Mouse (Mus musculus) stomach, embryonic 14.5 days (tissue): Measurements from ENCODE around the gene Aif1. TPM values are rescaled to one million over a fixed set of nuclear protein-coding genes. Genes with fewer than 3 reads are reported as not detected.

ENCODE experiments used
- ATAC-seq: fragments of 200-750 bp; cut with Nextera tagmentation; 2 replicates; pipeline ENCODE4 v1.8.0; 2017; ENCODE audit warnings: low read depth, moderate TSS enrichment; ENCODE audit not compliant: insufficient number of reproducible peaks, insufficient read depth, low FRiP score
- H3K27ac ChIP-seq: fragments of 300-500 bp; sonication (generic); 2 replicates; pipeline ENCODE4 v1.5.1; 2014; ENCODE audit warnings: mild to moderate bottlenecking, low read length, moderate library complexity, mixed read lengths
- H3K27me3 ChIP-seq: fragments of 300-500 bp; sonication (generic); 2 replicates; pipeline ENCODE4 v1.6.1; 2014; ENCODE audit warnings: low read length, control low read depth, mixed read lengths; ENCODE audit not compliant: control insufficient read depth, insufficient read depth
- H3K36me3 ChIP-seq: fragments of 300-500 bp; sonication (generic); 2 replicates; pipeline ENCODE4 v1.6.1; 2014; ENCODE audit warnings: mild to moderate bottlenecking, control low read depth, low read length, moderate library complexity, mixed read lengths; ENCODE audit not compliant: control insufficient read depth, insufficient read depth
- H3K4me1 ChIP-seq: fragments of 300-500 bp; sonication (generic); 2 replicates; pipeline ENCODE4 v1.6.1; 2014; ENCODE audit warnings: low read length, control low read depth, mixed read lengths; ENCODE audit not compliant: control insufficient read depth, insufficient read depth
- H3K4me2 ChIP-seq: fragments of 300-500 bp; sonication (generic); replicated peaks from 2 replicates; pipeline ENCODE4 v1.6.1; 2014; ENCODE audit warnings: low read depth, low read length, control low read depth
- H3K4me3 ChIP-seq: fragments of 300-500 bp; sonication (generic); 2 replicates; pipeline ENCODE4 v1.5.1; 2014; ENCODE audit warnings: low read depth, low read length, control low read depth
- H3K9ac ChIP-seq: fragments of 300-500 bp; sonication (generic); replicated peaks from 2 replicates; pipeline ENCODE4 v1.6.1; 2014; ENCODE audit warnings: low read depth, mild to moderate bottlenecking, control low read depth, low read length, moderate library complexity, mixed read lengths
- H3K9me3 ChIP-seq: fragments of 300-500 bp; sonication (generic); 2 replicates; pipeline ENCODE4 v1.6.1; 2016; ENCODE audit warnings: low read depth, low read length, control low read depth; ENCODE audit not compliant: control insufficient read depth
- WGBS: fragments of 180-500 bp; shearing (Covaris S2); extraction: QIAGEN DNeasy Blood & Tissue Kit; methylation state at CpG from one replicate; pipeline ENCODE4 v1.1.7; 2014; 5-methylcytosine and 5-hydroxymethylcytosine counted together
- polyA plus RNA-seq: library from polyadenylated mRNA; unstranded; fragments of >200 nt; fragmentation: Nextera tagmentation; extraction: Ambion mirVana; gene quantifications from 2 replicates; pipeline ENCODE4 v1.2.1, GENCODE M21; 2014

Gene Aif1
- polyA plus RNA-seq, 1 experiment from 2014 or later = 19.6 TPM

- Histone ChIP-seq H3K9me3 (no peaks in the 10 kb centered on the region), H3K4me1 (peaks cover 14% of the 10 kb centered on the region; the same call in 1 of the 2 replicates), H3K9ac (no peak overlapping the region), H3K36me3 (no peaks in the 10 kb centered on the region), H3K27me3 (peaks cover 8% of the 10 kb centered on the region), H3K4me2 (no peak overlapping the region), H3K27ac (no peak overlapping the region), H3K4me3 (no peak overlapping the region)
- ATAC-seq = no peak
- 85% methylated on average over 5 of the region's 5 CpGs for WGBS
These were observed 17.1 kb upstream of the Aif1 start for GRCm38 (mm10) chr17:35192924-35193323.

DNA sequence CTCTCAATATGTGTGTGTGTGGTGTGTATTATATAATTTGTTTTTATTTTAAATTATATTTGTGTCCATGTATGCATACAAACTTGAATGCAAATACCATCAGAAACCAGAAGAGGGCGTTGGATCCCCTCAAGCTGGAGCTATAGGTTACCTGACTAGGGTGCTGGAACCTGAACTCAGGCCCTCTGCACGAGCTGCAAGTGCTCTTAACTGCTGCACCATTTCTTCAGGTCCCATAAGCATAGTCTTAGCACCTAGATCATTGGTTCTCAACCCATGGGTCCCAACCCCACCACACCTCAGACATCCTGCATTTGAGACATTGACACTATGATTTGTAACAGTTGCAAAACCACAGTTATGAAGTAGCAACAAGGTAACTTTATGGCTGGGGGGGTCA lies 15.9 kb upstream of the Aif1 start:
- no peak overlapping the region for H3K27ac ChIP-seq
- no peak for ATAC-seq
- no peak overlapping the region for H3K9ac ChIP-seq
- no peaks in the 10 kb centered on the region for H3K36me3 ChIP-seq
- H3K9me3 ChIP-seq = no peaks in the 10 kb centered on the region
- WGBS = 65% methylated on average over 2 of the region's 2 CpGs
- peaks cover 14% of the 10 kb centered on the region; the same call in 1 of the 2 replicates for H3K4me1 ChIP-seq
- H3K4me2 ChIP-seq = no peak overlapping the region
- H3K27me3 ChIP-seq = peaks cover 8% of the 10 kb centered on the region
- H3K4me3 ChIP-seq = no peak overlapping the region

DNA sequence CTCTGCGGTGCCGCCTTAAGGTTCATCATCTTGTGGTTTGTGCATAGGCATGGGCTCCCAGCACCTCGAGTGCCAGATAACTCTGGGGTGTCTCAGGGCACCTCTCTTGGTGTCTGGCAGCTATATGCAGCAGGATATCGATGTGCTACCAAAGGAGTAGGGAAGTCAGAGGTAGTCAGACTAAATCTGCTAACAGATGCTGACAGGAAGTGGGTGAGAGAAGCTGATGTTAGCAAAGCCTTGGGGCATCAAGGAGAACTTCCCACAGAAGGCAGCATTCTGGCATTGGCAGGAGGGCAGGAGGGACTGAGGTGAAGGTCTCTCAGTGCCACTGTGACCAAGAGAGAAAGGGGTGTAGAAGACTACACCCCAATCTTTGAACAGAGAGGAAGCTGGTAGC lies 14.2 kb upstream of the Aif1 start:
- no peaks in the 10 kb centered on the region for H3K9me3 ChIP-seq
- WGBS = 67% methylated on average over 4 of the region's 4 CpGs

GRCm38 (mm10) chr17:35189186-35189585 lies 13.3 kb upstream of the Aif1 start:
- no peak overlapping the region for H3K27ac ChIP-seq
- H3K4me3 ChIP-seq = no peak overlapping the region
- no peaks in the 10 kb centered on the region for H3K36me3 ChIP-seq
- no peak for ATAC-seq
- no peaks in the 10 kb centered on the region for H3K9me3 ChIP-seq
- H3K27me3 ChIP-seq = no peaks in the 10 kb centered on the region
- peaks cover 8% of the 10 kb centered on the region; the same call in 1 of the 2 replicates for H3K4me1 ChIP-seq
- WGBS = 59% methylated on average over 1 of the region's 1 CpGs
- no peak overlapping the region for H3K9ac ChIP-seq
- H3K4me2 ChIP-seq = no peak overlapping the region

More for the DNA sequence above, 14.2 kb upstream of the Aif1 start:
- ATAC-seq = no peak
- H3K4me1 ChIP-seq = peaks cover 15% of the 10 kb centered on the region; the same call in 1 of the 2 replicates
- H3K4me3 ChIP-seq = no peak overlapping the region
- H3K9ac ChIP-seq = no peak overlapping the region
- no peak overlapping the region for H3K27ac ChIP-seq
- H3K4me2 ChIP-seq = no peak overlapping the region
- H3K36me3 ChIP-seq = no peaks in the 10 kb centered on the region
- H3K27me3 ChIP-seq = no peaks in the 10 kb centered on the region

DNA sequence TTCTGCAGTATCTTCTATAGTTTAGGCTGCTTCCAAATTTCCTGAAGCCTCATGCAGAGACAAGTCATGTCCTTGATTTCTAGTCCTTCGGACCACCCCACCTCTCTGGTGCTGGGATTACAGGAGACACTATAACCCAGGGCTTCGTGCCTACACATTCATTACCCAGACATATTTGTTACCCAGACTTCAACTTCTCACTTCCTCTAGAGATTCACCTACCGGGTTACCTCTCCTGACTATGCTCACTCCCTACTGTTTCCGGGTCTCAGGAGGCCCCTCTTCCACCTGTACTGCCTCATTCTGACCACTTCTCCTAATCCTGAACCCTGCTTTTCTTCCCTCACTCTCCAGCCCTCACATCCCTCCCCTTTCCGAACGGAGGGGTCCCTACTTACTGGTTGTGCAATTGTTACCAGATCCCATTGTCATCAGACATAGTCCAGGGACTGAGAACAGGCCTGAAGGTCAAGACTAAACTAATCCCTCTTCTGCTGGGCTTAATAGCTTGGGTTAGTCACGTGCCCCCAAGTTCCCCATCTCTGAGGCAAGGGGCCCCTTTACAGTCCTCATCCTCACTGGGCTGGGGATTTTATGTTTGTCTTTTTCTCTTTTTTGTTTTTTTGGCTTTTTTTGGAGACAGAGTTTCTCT lies 12.2 kb upstream of the Aif1 start, which contains the start of gene Lst1:
Lst1 (minus strand) TSS at position 481 of the 652 bp plus-strand sequence.
- ATAC-seq = no peak
- H3K27ac ChIP-seq = peak within 1 kb of the TSS; percentile 21; the same call in 1 of the 2 replicates

GRCm38 (mm10) chr17:35187345-35187744 lies 11.5 kb upstream of the Aif1 start:
- no peaks in the 10 kb centered on the region for H3K36me3 ChIP-seq

More for the DNA sequence above, 12.2 kb upstream of the Aif1 start, which contains the start of gene Lst1:
- Histone ChIP-seq H3K36me3 (no peaks in the 10 kb centered on the region), H3K4me3 (no peak within 1 kb of the TSS), H3K9ac (no peak within 1 kb of the TSS), H3K4me1 (peaks cover 6% of the 10 kb centered on the region; the same call in 1 of the 2 replicates), H3K9me3 (no peaks in the 10 kb centered on the region), H3K27me3 (no peaks in the 10 kb centered on the region), H3K4me2 (no peak within 1 kb of the TSS)
- 71% methylated on average over 7 of the region's 7 CpGs for WGBS

DNA sequence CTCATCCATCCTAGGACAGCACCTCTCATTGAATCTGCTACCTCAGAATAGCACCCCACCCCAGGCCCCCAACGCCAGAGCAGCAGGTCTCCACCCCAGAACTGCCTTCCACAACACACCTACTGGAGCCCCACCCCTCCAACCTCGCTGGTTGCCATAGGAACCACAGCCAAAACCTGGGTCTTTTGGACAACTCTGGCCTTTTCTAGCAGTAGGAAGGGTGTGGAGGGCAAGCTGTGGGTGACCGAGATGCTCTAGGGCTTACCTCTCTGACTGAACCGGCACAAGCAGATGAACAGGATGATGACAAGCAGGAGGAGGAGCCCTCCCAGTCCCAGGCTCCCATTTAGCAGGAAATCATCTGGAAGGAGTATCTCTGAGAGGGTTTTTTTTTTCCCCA lies 10.8 kb upstream of the Aif1 start:
- H3K9me3 ChIP-seq = no peaks in the 10 kb centered on the region
- peak overlapping the region; percentile 78 for H3K27ac ChIP-seq
- peaks cover 6% of the 10 kb centered on the region; the same call in 1 of the 2 replicates for H3K4me1 ChIP-seq
- no peaks in the 10 kb centered on the region for H3K27me3 ChIP-seq
- H3K4me3 ChIP-seq = peak overlapping the region; percentile 37
- H3K9ac ChIP-seq = 0 out of 2 replicates have a peak overlapping the region, but pooled peaks have one; percentile 6
- H3K36me3 ChIP-seq = no peaks in the 10 kb centered on the region
- WGBS = 0% methylated on average over 4 of the region's 4 CpGs
- peak; percentile 25; the same call in 1 of the 2 replicates for ATAC-seq
- peak overlapping the region; percentile 51 for H3K4me2 ChIP-seq

More at GRCm38 (mm10) chr17:35187345-35187744, 11.5 kb upstream of the Aif1 start:
- Histone ChIP-seq H3K4me3 (no peak overlapping the region), H3K4me2 (no peak overlapping the region), H3K4me1 (peaks cover 6% of the 10 kb centered on the region; the same call in 1 of the 2 replicates), H3K27ac (no peak overlapping the region), H3K9ac (no peak overlapping the region), H3K9me3 (no peaks in the 10 kb centered on the region), H3K27me3 (no peaks in the 10 kb centered on the region)
- ATAC-seq = no peak
- WGBS = 70% methylated on average over 4 of the region's 4 CpGs

DNA sequence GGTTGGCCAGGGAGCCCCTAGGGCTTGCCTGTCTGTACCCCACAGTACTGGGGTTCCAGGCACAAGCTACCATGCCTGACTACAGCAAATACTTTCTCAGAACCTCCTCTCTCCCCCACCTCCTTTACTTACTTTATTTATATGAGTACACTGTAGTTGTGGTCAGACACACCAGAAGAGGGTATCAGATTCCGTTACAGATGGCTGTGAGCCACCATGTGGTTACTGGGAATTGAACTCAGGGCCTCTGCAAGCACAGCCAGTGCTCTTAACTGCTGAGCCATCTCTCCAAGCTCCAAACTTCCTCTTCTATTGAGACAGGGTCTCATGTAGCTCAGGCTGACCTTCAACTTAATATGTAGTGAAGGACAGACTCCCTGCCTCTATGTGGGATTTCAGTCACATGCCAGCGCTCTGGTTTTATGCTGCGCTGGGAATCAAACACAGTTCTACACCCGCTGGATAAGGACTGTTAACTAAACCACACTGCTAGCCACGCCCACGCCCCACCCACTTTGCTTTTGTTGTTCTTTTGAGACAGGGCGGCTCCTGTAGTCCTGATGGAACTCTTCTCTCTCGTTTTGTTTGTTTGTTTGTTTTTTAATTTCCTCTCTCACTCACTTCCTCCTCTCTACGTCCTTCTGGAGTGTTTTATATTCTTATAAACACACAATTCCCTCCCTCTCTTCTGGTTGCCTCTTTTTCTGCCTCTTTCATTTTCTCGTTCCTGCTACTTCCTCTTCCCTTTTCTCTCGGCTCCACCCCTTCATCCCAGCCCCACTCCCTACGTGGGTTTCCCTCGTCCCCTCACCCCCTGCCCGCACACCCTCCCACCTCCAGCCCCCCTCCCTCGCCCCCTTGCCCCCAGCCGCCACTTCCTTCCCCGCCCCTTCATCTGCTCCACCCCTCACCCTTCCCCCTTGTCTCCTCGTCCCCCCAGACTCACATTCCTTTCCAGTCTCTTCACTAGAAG lies 10.1 kb upstream of the Aif1 start:
- Histone ChIP-seq H3K4me1 (peaks cover 6% of the 10 kb centered on the region; the same call in 1 of the 2 replicates), H3K9me3 (no peaks in the 10 kb centered on the region), H3K4me2 (peak overlapping the region; percentile 51), H3K36me3 (no peaks in the 10 kb centered on the region), H3K27ac (peak overlapping the region; percentile 78), H3K27me3 (no peaks in the 10 kb centered on the region), H3K9ac (peak overlapping the region; percentile 30; the same call in 1 of the 2 replicates), H3K4me3 (peak overlapping the region; percentile 37)
- WGBS = 4% methylated on average over 17 of the region's 18 CpGs
- peak; percentile 68 for ATAC-seq
